Mouse (Mus musculus): ENCODE measurements around the gene Zfp597.

GRCm38 (mm10) chr16:3907471-3907870 is 23.1 kb upstream of the Zfp597 start:
- TF ChIP-seq CTCF (IDR thresholded peaks at IDR 0.05; ENCODE audit: low read depth, low read length), result no peak
- TF ChIP-seq POLR2A (IDR thresholded peaks at IDR 0.05; ENCODE audit: extremely low read depth, insufficient read depth, low read length), result no peak

Measured in liver, adult 2 months (tissue).